Mouse (Mus musculus) forebrain, postnatal 0 days (tissue): ENCODE measurements around the gene Vps26c. TPM values are rescaled to one million over a fixed set of nuclear protein-coding genes. Genes with fewer than 3 reads are reported as not detected.
A peak's percentile ranks its signal among the peaks of the same experiment; 100 is the strongest.
"Not testable (repeated sequence)": the region's sequence is repeated elsewhere in the genome, so short reads cannot be mapped to it uniquely, and the experiment has no call there.

Experiments
- ATAC-seq: fragments of 200-750 bp; cut with Nextera tagmentation; 2 replicates; pipeline ENCODE4 v1.8.0; 2017; ENCODE audit warnings: mild to moderate bottlenecking, moderate library complexity
- DNase-seq: peaks from one replicate; pipeline ENCODE4 v3.0.0-alpha.2; 2015
- H3K27ac ChIP-seq: fragments of 300-500 bp; sonication (generic); 2 replicates; pipeline ENCODE4 v1.5.1; 2014; ENCODE audit warnings: low read depth, mild to moderate bottlenecking, antibody characterized with exemption, low read length, moderate library complexity, mixed read lengths
- H3K27me3 ChIP-seq: fragments of 300-500 bp; sonication (generic); 2 replicates; pipeline ENCODE4 v1.6.1; 2014; ENCODE audit warnings: mild to moderate bottlenecking, low read length, mixed read lengths; ENCODE audit not compliant: insufficient read depth
- H3K36me3 ChIP-seq: fragments of 300-500 bp; sonication (generic); 2 replicates; pipeline ENCODE4 v1.6.1; 2014; ENCODE audit warnings: mild to moderate bottlenecking, moderate library complexity; ENCODE audit not compliant: insufficient read depth
- H3K4me1 ChIP-seq: fragments of 300-500 bp; sonication (generic); 2 replicates; pipeline ENCODE4 v1.6.1; 2014; ENCODE audit warnings: antibody characterized with exemption; ENCODE audit not compliant: insufficient read depth
- H3K4me2 ChIP-seq: fragments of 300-500 bp; sonication (generic); 2 replicates; pipeline ENCODE4 v1.6.1; 2014; ENCODE audit warnings: low read depth, mild to moderate bottlenecking, moderate library complexity
- H3K4me3 ChIP-seq: fragments of 300-500 bp; sonication (generic); 2 replicates; pipeline ENCODE4 v1.5.1; 2014; ENCODE audit warnings: low read depth, low read length, mixed read lengths
- H3K9ac ChIP-seq: fragments of 300-500 bp; sonication (generic); 2 replicates; pipeline ENCODE4 v1.6.1; 2014; ENCODE audit warnings: mild to moderate bottlenecking
- H3K9me3 ChIP-seq: fragments of 300-500 bp; sonication (generic); 2 replicates; pipeline ENCODE4 v1.6.1; 2016; ENCODE audit warnings: low read length
- CTCF ChIP-seq: sonication (generic); IDR thresholded peaks from 2 replicates; pipeline ENCODE4 v1.5.1; 2016; ENCODE audit warnings: antibody characterized with exemption, control low read depth, low read depth
- WGBS: fragments of 180-500 bp; shearing (Covaris S2); extraction: QIAGEN DNeasy Blood & Tissue Kit; methylation state at CpG from one replicate; pipeline ENCODE4 v1.1.7; 2014; 5-methylcytosine and 5-hydroxymethylcytosine counted together
- polyA plus RNA-seq: library from polyadenylated mRNA; unstranded; fragments of >200 nt; fragmentation: Nextera tagmentation; extraction: Ambion mirVana; gene quantifications from 2 replicates; pipeline ENCODE4 v1.2.1, GENCODE M21; 2015
- total RNA-seq: library from RNA; depleted of rRNA; stranded (reverse); fragments of >200 nt; gene quantifications from 2 replicates; pipeline ENCODE4 v1.2.3, GENCODE M21; 2014

Vps26c gene
- total and polyA plus RNA-seq, 2 experiments from 2014 or later: 55.0 to 72.2 TPM

DNA sequence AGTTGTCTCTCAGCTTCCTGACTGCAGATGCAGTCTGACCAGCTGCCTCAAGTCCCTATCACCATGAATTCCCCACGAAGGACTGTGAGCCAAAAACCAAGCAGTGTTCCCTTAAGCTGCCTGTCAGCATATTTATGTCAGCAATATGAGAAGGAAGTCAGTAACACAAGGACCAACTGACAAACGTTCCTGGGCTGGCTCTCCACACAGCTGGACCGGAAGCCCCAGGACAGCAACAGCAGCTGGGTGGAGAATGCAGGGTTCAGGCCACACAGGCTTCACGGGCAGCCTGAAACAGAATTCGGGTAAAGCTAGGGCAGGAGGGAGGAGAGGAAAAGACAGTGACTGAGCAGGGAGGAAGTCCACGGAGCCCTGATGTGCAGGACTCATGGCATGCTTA, 7.6 kb downstream of the Vps26c start:
- 72% methylated on average over 6 of the region's 6 CpGs for WGBS
- DNase-seq (no peak), ATAC-seq (no peak)
- Histone ChIP-seq H3K27me3 (no peaks in the 10 kb centered on the region), H3K9me3 (no peaks in the 10 kb centered on the region), H3K9ac (no peak overlapping the region), H3K4me1 (no peaks in the 10 kb centered on the region), H3K4me3 (no peak overlapping the region), H3K27ac (no peak overlapping the region), H3K4me2 (no peak overlapping the region), H3K36me3 (no peaks in the 10 kb centered on the region)
- no peak for TF ChIP-seq CTCF

DNA sequence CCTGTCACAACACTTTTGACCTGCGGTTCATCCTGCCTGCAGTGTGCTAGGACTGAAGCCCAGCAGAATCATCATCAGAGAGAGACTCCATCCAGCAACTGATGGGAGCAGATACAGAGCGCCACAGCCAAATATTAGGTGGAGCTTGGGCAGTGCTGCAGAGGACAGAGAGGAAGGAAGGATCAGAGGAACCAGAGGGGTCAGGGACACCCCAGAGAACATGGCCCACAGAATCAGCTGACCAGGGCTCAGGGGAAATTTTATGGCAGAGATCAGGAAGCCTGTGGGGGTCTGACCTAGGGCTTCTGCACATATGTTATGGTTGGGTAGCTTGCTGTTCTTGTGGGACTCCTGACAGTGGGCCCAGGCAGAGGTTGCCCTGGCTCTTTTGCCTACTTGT, 9.0 kb downstream of the Vps26c start:
- no peaks in the 10 kb centered on the region for H3K36me3 ChIP-seq
- 93% methylated on average over 2 of the region's 2 CpGs for WGBS

DNA sequence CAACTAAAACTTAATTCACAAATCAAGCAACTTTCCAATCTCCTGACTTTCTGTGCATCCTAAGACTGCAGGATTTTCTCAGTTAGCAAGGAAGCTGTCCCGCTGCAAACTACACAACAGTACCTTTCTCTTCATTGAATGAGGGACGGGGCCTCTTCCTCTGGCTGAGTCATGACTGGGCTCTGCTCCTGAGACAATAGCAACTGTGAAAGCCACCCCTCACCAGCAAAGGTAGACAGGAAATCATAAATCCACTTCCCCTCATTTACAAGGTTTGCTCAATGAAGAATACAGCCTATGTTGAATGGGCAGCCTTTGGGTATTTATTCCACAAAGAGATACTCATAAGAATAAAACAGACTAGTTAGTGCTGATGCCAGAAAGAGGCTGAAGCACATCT, 16.6 kb downstream of the Vps26c start:
- Histone ChIP-seq H3K4me1 (no peaks in the 10 kb centered on the region), H3K4me3 (no peak overlapping the region), H3K27me3 (no peaks in the 10 kb centered on the region), H3K36me3 (peaks cover 43% of the 10 kb centered on the region), H3K9ac (no peak overlapping the region), H3K9me3 (no peaks in the 10 kb centered on the region), H3K4me2 (no peak overlapping the region), H3K27ac (no peak overlapping the region)
- ATAC-seq: no peak
- 73% methylated on average over 2 of the region's 2 CpGs for WGBS
- no peak for DNase-seq
- TF ChIP-seq CTCF: no peak

More for the DNA sequence above, 9.0 kb downstream of the Vps26c start:
- no peaks in the 10 kb centered on the region for H3K9me3 ChIP-seq
- H3K4me1 ChIP-seq: no peaks in the 10 kb centered on the region
- DNase-seq: no peak
- no peak overlapping the region for H3K9ac ChIP-seq
- TF ChIP-seq CTCF: no peak
- no peaks in the 10 kb centered on the region for H3K27me3 ChIP-seq
- no peak overlapping the region for H3K4me3 ChIP-seq
- no peak overlapping the region for H3K4me2 ChIP-seq
- no peak overlapping the region for H3K27ac ChIP-seq
- ATAC-seq: no peak

DNA sequence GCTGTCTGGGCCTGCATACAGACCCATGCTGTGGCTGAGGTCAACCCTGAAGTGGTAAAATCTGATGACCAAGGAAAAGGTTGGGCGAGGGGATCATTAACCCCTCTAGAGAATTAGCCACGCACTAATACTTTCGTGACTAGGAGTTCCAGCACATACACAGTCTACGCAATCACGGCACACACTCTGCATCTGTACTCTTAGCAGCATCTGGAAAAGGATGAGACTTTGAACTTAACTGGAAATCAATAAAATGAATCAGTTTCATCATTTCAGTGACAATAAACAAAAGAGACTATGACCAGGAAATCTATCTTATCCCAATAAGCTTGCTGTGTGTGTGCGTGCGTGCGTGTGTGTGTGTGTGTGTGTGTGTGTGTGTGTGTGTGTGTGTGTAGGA, 17.9 kb downstream of the Vps26c start:
- Histone ChIP-seq H3K27ac (no peak overlapping the region), H3K4me2 (no peak overlapping the region), H3K4me3 (no peak overlapping the region), H3K9me3 (no peaks in the 10 kb centered on the region), H3K36me3 (peaks cover 55% of the 10 kb centered on the region), H3K27me3 (no peaks in the 10 kb centered on the region), H3K4me1 (no peaks in the 10 kb centered on the region), H3K9ac (no peak overlapping the region)
- WGBS: 94% methylated on average over 8 of the region's 8 CpGs
- no peak for TF ChIP-seq CTCF
- ATAC-seq (no peak), DNase-seq (no peak)

DNA sequence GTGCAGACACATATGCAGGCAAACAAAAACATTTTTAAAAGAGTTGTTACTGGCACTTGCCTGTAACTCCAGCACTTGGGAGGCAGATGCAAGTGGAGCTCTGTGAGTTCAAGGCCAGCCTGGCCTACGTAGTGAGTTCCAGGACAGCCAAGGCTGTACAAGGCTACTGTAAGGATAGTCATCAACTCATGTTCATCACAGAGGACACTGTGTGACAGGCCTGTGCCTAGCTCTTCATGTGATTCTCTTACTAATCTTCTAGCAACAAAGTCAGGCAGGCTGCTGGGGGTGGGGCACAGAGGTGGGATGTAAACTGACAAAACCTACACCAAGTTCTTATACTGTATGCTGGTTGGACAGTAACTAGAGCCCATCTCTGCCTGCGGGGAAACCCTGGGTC, 19.6 kb downstream of the Vps26c start:
- no peak overlapping the region for H3K4me2 ChIP-seq
- DNase-seq (no peak), ATAC-seq (no peak)
- H3K27ac ChIP-seq: no peak overlapping the region
- 94% methylated on average over 2 of the region's 2 CpGs for WGBS
- TF ChIP-seq CTCF: no peak
- H3K9ac ChIP-seq: no peak overlapping the region
- H3K27me3 ChIP-seq: no peaks in the 10 kb centered on the region
- H3K36me3 ChIP-seq: peaks cover 69% of the 10 kb centered on the region
- H3K4me1 ChIP-seq: no peaks in the 10 kb centered on the region
- H3K9me3 ChIP-seq: no peaks in the 10 kb centered on the region
- H3K4me3 ChIP-seq: no peak overlapping the region

DNA sequence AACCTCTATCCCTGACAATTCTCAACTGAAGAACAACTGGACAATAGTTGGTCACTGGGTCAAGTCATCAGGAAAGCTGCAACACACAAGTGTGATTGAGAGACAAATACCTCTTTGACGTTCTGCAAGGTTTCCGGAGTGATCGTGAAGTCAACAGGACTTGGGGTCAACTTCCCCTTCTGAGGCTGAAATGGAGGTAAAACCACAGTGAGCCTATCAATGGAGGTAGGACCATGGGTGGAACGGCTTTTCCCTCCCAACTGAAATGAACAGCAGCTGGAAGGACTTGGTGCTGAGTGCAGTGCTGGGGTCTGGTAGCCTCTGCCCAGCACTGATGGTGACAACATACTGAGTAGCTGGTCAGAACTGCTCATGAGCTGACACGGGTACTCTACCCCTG, 22.4 kb downstream of the Vps26c start:
- peaks cover 76% of the 10 kb centered on the region for H3K36me3 ChIP-seq
- H3K9me3 ChIP-seq: no peaks in the 10 kb centered on the region
- DNase-seq: no peak
- H3K9ac ChIP-seq: no peak overlapping the region
- no peak overlapping the region for H3K4me2 ChIP-seq
- no peak for TF ChIP-seq CTCF
- ATAC-seq: no peak
- no peaks in the 10 kb centered on the region for H3K4me1 ChIP-seq
- no peak overlapping the region for H3K4me3 ChIP-seq
- no peak overlapping the region for H3K27ac ChIP-seq
- H3K27me3 ChIP-seq: no peaks in the 10 kb centered on the region
- 94% methylated on average over 5 of the region's 5 CpGs for WGBS

DNA sequence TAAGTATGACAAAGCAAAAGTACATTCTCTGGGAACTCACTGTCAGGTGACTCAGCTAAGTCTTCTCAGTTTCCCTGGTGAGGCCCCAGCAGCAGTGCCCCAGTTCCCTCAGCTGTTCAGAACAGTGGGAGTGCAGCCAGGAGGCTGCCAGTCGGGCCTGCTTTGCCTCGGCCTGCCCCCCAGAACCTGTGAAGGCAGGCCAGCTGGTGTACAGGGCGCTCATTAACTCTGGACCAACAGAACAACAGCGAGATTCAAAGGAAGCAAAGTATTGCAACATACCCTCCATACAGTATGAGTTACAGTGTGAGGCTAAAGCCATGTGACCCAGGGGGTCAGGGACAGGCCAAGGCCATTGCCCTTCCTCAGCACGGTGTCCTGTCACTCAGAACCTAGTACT, 28.7 kb downstream of the Vps26c start:
- H3K9ac ChIP-seq: no peak overlapping the region
- H3K27ac ChIP-seq: no peak overlapping the region
- DNase-seq (peak; percentile 17), ATAC-seq (peak; percentile 77)
- no peak for TF ChIP-seq CTCF
- no peaks in the 10 kb centered on the region for H3K4me1 ChIP-seq
- H3K9me3 ChIP-seq: no peaks in the 10 kb centered on the region
- H3K36me3 ChIP-seq: peaks cover 64% of the 10 kb centered on the region
- WGBS: 61% methylated on average over 5 of the region's 5 CpGs
- H3K4me2 ChIP-seq: no peak overlapping the region
- no peak overlapping the region for H3K4me3 ChIP-seq
- no peaks in the 10 kb centered on the region for H3K27me3 ChIP-seq

DNA sequence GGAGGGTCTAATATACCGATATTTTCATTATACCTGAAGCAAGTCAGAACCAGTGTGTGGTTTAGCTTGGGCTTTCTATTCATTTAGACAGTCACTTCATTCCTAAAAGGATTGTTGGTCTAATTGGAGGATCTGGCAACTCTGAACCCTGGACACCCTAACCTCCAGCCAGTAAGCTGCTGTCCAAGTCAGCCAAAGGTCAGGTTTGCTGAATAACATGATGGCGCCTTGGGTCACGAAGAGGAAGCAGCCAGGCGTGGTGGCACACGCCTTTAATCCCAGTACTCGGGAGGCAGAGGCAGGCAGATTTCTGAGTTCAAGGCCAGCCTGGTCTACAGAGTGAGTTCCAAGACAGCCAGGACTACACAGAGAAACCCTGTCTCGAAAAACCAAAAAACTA, 29.5 kb downstream of the Vps26c start:
- not testable (repeated sequence) for H3K9ac ChIP-seq, H3K27me3 ChIP-seq, H3K4me2 ChIP-seq, ATAC-seq, DNase-seq, H3K9me3 ChIP-seq, H3K4me3 ChIP-seq, H3K4me1 ChIP-seq, H3K27ac ChIP-seq
- WGBS: 94% methylated on average over 7 of the region's 7 CpGs
- peaks cover 58% of the 10 kb centered on the region for H3K36me3 ChIP-seq
